ENCODE assay signal across 29 mouse cellular contexts in the genomic region with DNA sequence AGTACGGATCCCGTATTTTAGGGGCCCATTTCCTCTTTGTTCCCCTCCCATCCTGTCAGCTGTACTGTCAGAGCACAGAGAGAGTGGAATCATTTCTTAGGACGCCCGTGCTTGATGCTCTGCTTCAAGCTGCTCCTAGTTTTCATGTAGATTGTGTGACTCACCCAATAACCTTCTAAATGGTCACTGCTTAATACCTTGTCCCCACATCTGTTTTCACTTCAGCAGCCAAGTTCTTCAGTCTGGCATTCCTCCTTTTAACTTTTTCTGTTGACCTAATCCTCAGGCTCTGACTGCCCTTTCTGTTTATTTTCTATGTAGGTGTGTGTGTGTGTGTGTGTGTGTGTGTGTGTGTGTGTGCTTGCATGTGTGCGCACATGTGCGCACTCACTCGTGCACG. TPM values are rescaled to one million over a fixed set of nuclear protein-coding genes. Genes with fewer than 3 reads are reported as not detected.
A peak's percentile ranks its signal among the peaks of the same experiment; 100 is the strongest.
DNase-seq lines count a peak whose midpoint lies in the region; ATAC-seq and TF ChIP-seq lines count a peak whose summit lies in the region.
"Had no signal": no experiment of that assay in that cellular context is flagged by ENCODE, and none has a peak within 500 bp of the region (broad histone marks: within the 10 kb centered on the region; RNA-seq: fewer than 3 reads in every experiment).

No protein-coding gene starts in this region.

- no peak overlapping the region for H3K9ac ChIP-seq in embryonic facial prominence, embryonic 12.5 days
- 0 out of 2 replicates have a peak overlapping the region, but pooled peaks have one; percentile 31 for H3K9ac ChIP-seq in limb, embryonic 13.5 days
- H3K9ac ChIP-seq: embryonic facial prominence, embryonic 13.5 days; heart, embryonic 15.5 days; hindbrain, embryonic 14.5 days; liver, embryonic 13.5 days; midbrain, embryonic 13.5 days had no signal

- peaks cover 36% of the 10 kb centered on the region for H3K4me1 ChIP-seq in embryonic facial prominence, embryonic 12.5 days
- H3K4me1 ChIP-seq in limb, embryonic 13.5 days, result peaks cover 44% of the 10 kb centered on the region

- no peak overlapping the region for H3K4me2 ChIP-seq in embryonic facial prominence, embryonic 12.5 days (replicated peaks)
- H3K4me2 ChIP-seq in limb, embryonic 13.5 days (replicated peaks), result no peak overlapping the region
- H3K4me2 ChIP-seq: embryonic facial prominence, embryonic 13.5 days; heart, embryonic 15.5 days; hindbrain, embryonic 14.5 days; liver, embryonic 13.5 days; midbrain, embryonic 13.5 days had no signal

- no peak for TF ChIP-seq CTCF in gastrocnemius, adult 2 months (IDR thresholded peaks at IDR 0.05)

- H3K27me3 ChIP-seq in embryonic facial prominence, embryonic 12.5 days, result no peaks in the 10 kb centered on the region
- H3K27me3 ChIP-seq in limb, embryonic 13.5 days, result no peaks in the 10 kb centered on the region
- H3K27me3 ChIP-seq: embryonic facial prominence, embryonic 13.5 days; heart, embryonic 15.5 days; liver, embryonic 13.5 days; midbrain, embryonic 13.5 days; Patski had no signal

- H3K4me3 ChIP-seq in gastrocnemius, adult 2 months, result no peak overlapping the region
- no peak overlapping the region for H3K4me3 ChIP-seq in embryonic facial prominence, embryonic 12.5 days
- no peak overlapping the region for H3K4me3 ChIP-seq in limb, embryonic 13.5 days
- H3K4me3 ChIP-seq: embryonic facial prominence, embryonic 13.5 days; heart, embryonic 15.5 days; liver, embryonic 13.5 days; midbrain, embryonic 13.5 days had no signal

- H3K27ac ChIP-seq in gastrocnemius, adult 2 months, result peak overlapping the region; percentile 16; the same call in 1 of the 2 replicates
- H3K27ac ChIP-seq in embryonic facial prominence, embryonic 12.5 days, result peak overlapping the region; percentile 50; the same call in 1 of the 2 replicates
- H3K27ac ChIP-seq in limb, embryonic 13.5 days, result no peak overlapping the region; the same call in 1 of the 2 replicates
- H3K27ac ChIP-seq: embryonic facial prominence, embryonic 13.5 days; heart, embryonic 15.5 days; hindbrain, embryonic 14.5 days; kidney, postnatal 0 days; liver, embryonic 13.5 days; midbrain, embryonic 13.5 days had no signal

- no peaks in the 10 kb centered on the region for H3K9me3 ChIP-seq in embryonic facial prominence, embryonic 12.5 days
- no peaks in the 10 kb centered on the region for H3K9me3 ChIP-seq in limb, embryonic 13.5 days
- H3K9me3 ChIP-seq: embryonic facial prominence, embryonic 13.5 days; heart, embryonic 15.5 days; liver, embryonic 13.5 days; midbrain, embryonic 13.5 days had no signal

- ATAC-seq in embryonic facial prominence, embryonic 12.5 days (ENCODE audit: insufficient number of reproducible peaks, insufficient read depth, low FRiP score, low TSS enrichment), result no peak
- no peak for ATAC-seq in limb, embryonic 13.5 days (ENCODE audit: low FRiP score, low read depth)
- ATAC-seq: forebrain, embryonic 16.5 days; inflammation-experienced regulatory T-cells, adult 6 months; midbrain, embryonic 13.5 days; Patski had no signal

- 54% methylated on average over 8 of the region's 8 CpGs for WGBS in embryonic facial prominence, embryonic 12.5 days
- WGBS in limb, embryonic 13.5 days, result 48% methylated on average over 8 of the region's 8 CpGs

- DNase-seq in gastrocnemius, adult 2 months, result no peak
- DNase-seq in gastrocnemius, adult 18-20 months (ENCODE audit: low spot score), result no peak
- no peak for DNase-seq in cerebellum, adult 11-12 months
- no peak for DNase-seq in adrenal gland, postnatal 36 days
- no peak for DNase-seq in thymus, postnatal 4 days
- DNase-seq: cerebellum, adult 18-20 months; cerebellum, postnatal 14 days; gastrocnemius, postnatal 36 days; heart, postnatal 36 days; kidney, adult 2 months; layer of hippocampus, adult 9-11 months; liver, embryonic 13.5 days; lung, adult 2 months; lung, postnatal 14 days; right cerebral cortex, postnatal 14 days had no signal

- H3K36me3 ChIP-seq in embryonic facial prominence, embryonic 12.5 days, result peaks cover 9% of the 10 kb centered on the region
- H3K36me3 ChIP-seq in limb, embryonic 13.5 days, result peaks cover 12% of the 10 kb centered on the region
- H3K36me3 ChIP-seq: heart, embryonic 15.5 days; liver, embryonic 13.5 days had no signal

- intact Hi-C loops in gastrocnemius, adult 2 months (cut with DNase I), result no loop called here

RNA-seq across cellular contexts. Expression of gene Mindy4, which starts 4.6 kb away (rescaled TPM):
- total RNA-seq in gastrocnemius, adult 2 months (2021), result 1 to 10 TPM; 2.7 to 3.8 TPM
- total RNA-seq in gastrocnemius, adult 18-20 months (2021), result 1 to 10 TPM; 1.7 to 2.5 TPM
- polyA plus RNA-seq in embryonic facial prominence, embryonic 12.5 days (2016; fragmentation: Nextera tagmentation; extraction: Ambion mirVana), result 18.8 and 20.6 TPM in 2 replicates
- 16.3 and 17.5 TPM in 2 replicates for polyA plus RNA-seq in limb, embryonic 13.5 days (2015; fragmentation: Nextera tagmentation; extraction: Ambion mirVana)
- 1 to 10 TPM; 3.9 to 5.3 TPM for total RNA-seq in adrenal gland, postnatal 36 days (2021)
- total RNA-seq: monocyte, adult 5-6 weeks; neutrophil, adult 5-6 weeks had no signal
- polyA plus RNA-seq: inflammation-experienced regulatory T-cells, adult 6 months had no signal

RNA-seq across cellular contexts. Expression of gene Inmt, which starts 32.9 kb away (rescaled TPM):
- 10 to 100 TPM; 15.5 to 33.0 TPM for total RNA-seq in gastrocnemius, adult 2 months (2021)
- total RNA-seq in gastrocnemius, adult 18-20 months (2021), result 10 to 100 TPM; 13.8 to 16.1 TPM
- 2.4 and 2.6 TPM in 2 replicates for polyA plus RNA-seq in embryonic facial prominence, embryonic 12.5 days (2016; fragmentation: Nextera tagmentation; extraction: Ambion mirVana)
- polyA plus RNA-seq in limb, embryonic 13.5 days (2015; fragmentation: Nextera tagmentation; extraction: Ambion mirVana), result 0.36 and 0.71 TPM in 2 replicates
- total RNA-seq in adrenal gland, postnatal 36 days (2021), result 10 to 100 TPM in 1 of 2 experiments, 1 to 10 TPM in 1; 8.1 to 10.1 TPM
- total RNA-seq: ES-E14; megakaryocyte progenitor cell, adult 5-6 weeks; monocyte, adult 5-6 weeks; neutrophil, adult 5-6 weeks had no signal
- polyA plus RNA-seq: forebrain, embryonic 16.5 days; heart, embryonic 15.5 days; hindbrain, embryonic 14.5 days; inflammation-experienced regulatory T-cells, adult 6 months; midbrain, embryonic 13.5 days had no signal
